Mouse (Mus musculus): ENCODE measurements around the gene Zdhhc4. TPM values are rescaled to one million over a fixed set of nuclear protein-coding genes. Genes with fewer than 3 reads are reported as not detected.

The Zdhhc4 gene
- total RNA-seq, 1 experiment, result 27.7 TPM

- TF ChIP-seq ZNF384 (IDR thresholded peaks at IDR 0.05; ENCODE audit: low read depth, low read length) (no peak), HCFC1 (IDR thresholded peaks at IDR 0.05; ENCODE audit: borderline replicate concordance, insufficient read depth, low read length) (no peak), CHD2 (IDR thresholded peaks at IDR 0.05; ENCODE audit: low read depth, low read length) (no peak), ZC3H11A (IDR thresholded peaks at IDR 0.05; ENCODE audit: borderline replicate concordance, low read depth, low read length) (no peak), MAFK (IDR thresholded peaks at IDR 0.05; ENCODE audit: insufficient read depth, low read depth, low read length) (no peak)
- Histone ChIP-seq H3K9me3 (ENCODE audit: control insufficient read depth, insufficient read depth, low read depth, low read length) (no peaks in the 10 kb centered on the region), H3K4me1 (ENCODE audit: control insufficient read depth in 2 of 2, insufficient read depth in 2 of 2, low read length in 2 of 2, poor library complexity in 1 of 2) (peaks cover 0 to 9% of the 10 kb centered on the region in 2 experiments; a peak in 1 of 4 replicates), H3K36me3 (ENCODE audit: control insufficient read depth, insufficient read depth, low read length, poor library complexity, severe bottlenecking) (no peaks in the 10 kb centered on the region), H3K4me3 (ENCODE audit: insufficient read depth in 1 of 2, low read depth in 1 of 2, low read length in 2 of 2, poor library complexity in 1 of 2, severe bottlenecking in 1 of 2) (no peak overlapping the region), H3K9ac (ENCODE audit: insufficient read depth, low read depth, low read length, poor library complexity, severe bottlenecking) (no peak overlapping the region), H3K27ac (ENCODE audit: insufficient read depth, low read depth, low read length, poor library complexity, severe bottlenecking) (no peak overlapping the region)
- in situ Hi-C loops (cut with MboI; ENCODE audit: low sequenced_read_pairs in 2 of 2, unreplicated experiment in 2 of 2), result no loop called here
- no peak for DNase-seq (ENCODE audit: low read depth, low spot score)
Observed at GRCm38 (mm10) chr5:143266794-143267193, 62.3 kb downstream of the Zdhhc4 start.

Other genes starting within 250 kb of the Zdhhc4 start
- 17.7 and 23.8 TPM in 2 replicates for gene Rnf216, start 216.3 kb downstream of the Zdhhc4 start, total RNA-seq (2012; rRNA removed)
- 0.05 and 0.36 TPM in 2 replicates for gene Olfr718-ps1, start 181.7 kb downstream of the Zdhhc4 start, total RNA-seq (2012; rRNA removed)
- 11.2 and 11.5 TPM in 2 replicates for gene Rbak, start 148.5 kb downstream of the Zdhhc4 start, total RNA-seq (2012; rRNA removed)
- 0.45 and 0.48 TPM in 2 replicates for gene Spdye4b, start 148.2 kb downstream of the Zdhhc4 start, total RNA-seq (2012; rRNA removed)
- gene Spdye4a, start 102.4 kb downstream of the Zdhhc4 start, total RNA-seq (2012; rRNA removed), result not detected in 2 replicates
- 8.6 and 9.4 TPM in 2 replicates for gene Zfp12, start 94.1 kb downstream of the Zdhhc4 start, total RNA-seq (2012; rRNA removed)
- gene Zfp316, start 59.2 kb downstream of the Zdhhc4 start, total RNA-seq (2012; rRNA removed), result 1.6 and 2.7 TPM in 2 replicates
- gene Zfp853, start 35.6 kb downstream of the Zdhhc4 start, total RNA-seq (2012; rRNA removed), result 0.67 and 0.69 TPM in 2 replicates
- 17.9 and 20.2 TPM in 2 replicates for gene E130309D02Rik, start 13.9 kb downstream of the Zdhhc4 start, total RNA-seq (2012; rRNA removed)
- gene Grid2ip, start 28.1 kb upstream of the Zdhhc4 start, total RNA-seq (2012; rRNA removed), result 0.16 and 0.58 TPM in 2 replicates
- 172 and 184 TPM in 2 replicates for gene Kdelr2, start 74.6 kb upstream of the Zdhhc4 start, total RNA-seq (2012; rRNA removed)
- 9.5 and 11.5 TPM in 2 replicates for gene Daglb, start 135.3 kb upstream of the Zdhhc4 start, total RNA-seq (2012; rRNA removed)
- gene Rac1, start 198.8 kb upstream of the Zdhhc4 start, total RNA-seq (2012; rRNA removed), result 90.3 and 122 TPM in 2 replicates